Mouse (Mus musculus): ENCODE results near the gene Zfp462. TPM values are rescaled to one million over a fixed set of nuclear protein-coding genes. Genes with fewer than 3 reads are reported as not detected.

Zfp462 gene
- polyA plus RNA-seq, 1 experiment = not detected

DNA sequence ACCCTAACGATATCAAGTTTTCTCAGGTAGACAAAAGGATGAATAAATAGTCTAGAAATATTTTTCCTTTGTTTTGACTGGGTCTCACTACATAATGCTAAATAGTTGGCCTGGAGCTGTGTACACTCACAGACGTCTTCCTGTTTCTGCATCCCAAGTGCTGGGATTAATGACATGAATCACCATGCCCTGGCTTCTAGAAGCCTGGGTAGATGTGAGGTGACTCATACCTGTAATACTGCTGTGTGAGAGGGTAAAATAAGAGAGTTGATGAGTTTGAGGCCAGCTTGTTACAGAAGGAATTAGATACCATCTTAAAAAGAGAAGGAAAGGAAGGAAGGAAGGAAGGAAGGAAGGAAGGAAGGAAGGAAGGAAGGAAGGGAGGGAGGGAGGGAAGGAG is 15.2 kb upstream of the Zfp462 start:
- WGBS = 69% methylated on average over 2 of the region's 2 CpGs
- H3K4me3 ChIP-seq (ENCODE audit: insufficient read depth, low read depth, low read length) = no peak overlapping the region
- no peaks in the 10 kb centered on the region for H3K4me1 ChIP-seq (ENCODE audit: control insufficient read depth, insufficient read depth, low read length)
- TF ChIP-seq POLR2A (IDR thresholded peaks at IDR 0.05; ENCODE audit: insufficient read depth, low read depth, low read length) (no peak), CTCF (IDR thresholded peaks at IDR 0.05; ENCODE audit: insufficient read depth, low read depth, low read length) (no peak)
- no peak overlapping the region for H3K27ac ChIP-seq (ENCODE audit: insufficient read depth, low read depth, low read length)

DNA sequence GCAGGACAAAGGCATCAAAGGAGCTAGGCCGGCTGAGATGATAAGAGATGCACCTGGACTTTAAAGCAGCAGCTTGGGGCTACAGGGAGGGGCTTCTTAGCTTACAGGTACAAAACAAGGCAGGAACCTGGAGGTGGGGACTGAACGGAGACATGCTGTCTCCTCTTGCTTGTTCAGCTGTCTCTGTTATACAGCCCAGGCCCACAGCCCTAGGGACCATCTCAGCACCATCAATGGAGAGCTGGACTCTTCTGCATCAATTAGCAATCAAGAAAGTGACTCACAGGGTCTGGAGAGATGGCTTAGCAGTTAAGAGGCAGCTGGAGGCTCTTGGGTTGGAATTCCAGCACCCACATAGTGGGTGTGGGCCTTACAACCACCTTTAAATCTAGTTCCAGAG is 12.2 kb upstream of the Zfp462 start:
- Histone ChIP-seq H3K27ac (ENCODE audit: insufficient read depth, low read depth, low read length) (no peak overlapping the region), H3K4me1 (ENCODE audit: control insufficient read depth, insufficient read depth, low read length) (no peaks in the 10 kb centered on the region), H3K4me3 (ENCODE audit: insufficient read depth, low read depth, low read length) (no peak overlapping the region)
- 81% methylated on average over 2 of the region's 2 CpGs for WGBS
- TF ChIP-seq POLR2A (IDR thresholded peaks at IDR 0.05; ENCODE audit: insufficient read depth, low read depth, low read length) = no peak
- no peak for TF ChIP-seq CTCF (IDR thresholded peaks at IDR 0.05; ENCODE audit: insufficient read depth, low read depth, low read length)

DNA sequence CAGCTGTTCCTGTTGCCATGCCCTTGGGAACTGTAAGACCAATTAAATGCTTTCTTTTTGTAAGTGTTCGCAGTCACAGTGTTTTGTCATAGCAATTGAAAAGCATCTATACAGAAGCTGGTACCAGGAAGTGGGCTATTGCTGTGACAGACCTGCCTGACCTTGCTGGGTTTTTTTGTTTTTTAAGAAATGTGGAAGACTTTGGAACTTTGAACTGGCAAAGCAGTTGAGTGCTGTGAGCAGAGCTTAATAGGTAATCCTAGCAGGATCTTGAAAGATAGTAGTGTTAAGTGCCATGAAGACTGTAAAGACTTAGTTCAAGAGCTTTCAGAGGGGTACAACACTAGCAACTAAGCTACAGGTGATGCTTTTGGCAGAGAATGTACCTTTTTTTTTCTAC is 7.7 kb upstream of the Zfp462 start:
- 72% methylated on average over 1 of the region's 1 CpGs for WGBS
- Histone ChIP-seq H3K4me1 (ENCODE audit: control insufficient read depth, insufficient read depth, low read length) (no peaks in the 10 kb centered on the region), H3K4me3 (ENCODE audit: insufficient read depth, low read depth, low read length) (no peak overlapping the region), H3K27ac (ENCODE audit: insufficient read depth, low read depth, low read length) (no peak overlapping the region)
- no peak for TF ChIP-seq POLR2A (IDR thresholded peaks at IDR 0.05; ENCODE audit: insufficient read depth, low read depth, low read length)
- TF ChIP-seq CTCF (IDR thresholded peaks at IDR 0.05; ENCODE audit: insufficient read depth, low read depth, low read length) = no peak

DNA sequence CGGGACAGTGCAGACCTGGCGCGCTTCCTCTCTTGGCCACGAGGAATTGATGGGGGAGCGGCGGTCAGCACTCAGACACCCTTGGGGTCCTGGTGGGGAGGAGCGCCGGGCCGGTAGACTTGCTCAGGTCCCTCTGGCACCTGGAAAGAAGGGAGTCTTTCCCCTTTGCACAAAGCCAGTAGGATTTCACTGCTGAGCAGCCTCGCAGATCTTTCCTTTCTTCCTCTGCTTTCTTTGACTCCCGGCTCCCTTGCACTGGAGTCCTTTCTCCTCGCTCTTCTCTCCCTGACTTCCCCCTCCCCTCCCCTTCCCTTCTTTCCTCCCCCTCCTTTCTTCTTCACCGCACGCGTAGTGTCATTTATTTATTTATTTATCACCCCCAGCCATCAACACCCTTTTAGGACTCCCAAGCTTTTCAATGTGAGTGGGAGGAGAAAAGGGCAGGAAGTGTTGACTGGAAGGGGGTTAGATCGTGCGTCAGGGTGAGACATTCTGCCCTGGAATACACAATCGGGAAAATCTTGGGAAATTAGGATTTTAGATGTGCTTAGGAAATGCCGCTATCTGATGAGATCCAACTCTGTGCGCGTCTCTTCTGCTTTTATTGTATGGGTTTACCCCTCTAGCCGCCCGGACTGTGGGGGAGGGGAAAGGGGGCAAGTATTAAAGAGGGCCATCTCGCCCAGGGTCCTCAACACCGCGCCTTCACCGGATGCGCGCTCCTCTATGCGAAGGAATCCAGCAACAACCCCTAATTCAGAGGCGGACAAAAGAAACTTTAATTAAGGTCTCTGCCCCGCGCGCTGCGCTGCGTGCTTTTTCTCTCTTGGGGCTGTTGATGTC is 976 bp downstream of the Zfp462 start:
- 1% methylated on average over 36 of the region's 36 CpGs for WGBS
- Histone ChIP-seq H3K4me3 (ENCODE audit: insufficient read depth, low read depth, low read length) (peak overlapping the region; percentile 50), H3K27ac (ENCODE audit: insufficient read depth, low read depth, low read length) (peak overlapping the region; percentile 55), H3K4me1 (ENCODE audit: control insufficient read depth, insufficient read depth, low read length) (peaks cover 12% of the 10 kb centered on the region)
- no peak for TF ChIP-seq POLR2A (IDR thresholded peaks at IDR 0.05; ENCODE audit: insufficient read depth, low read depth, low read length)
- no peak for TF ChIP-seq CTCF (IDR thresholded peaks at IDR 0.05; ENCODE audit: insufficient read depth, low read depth, low read length)

DNA sequence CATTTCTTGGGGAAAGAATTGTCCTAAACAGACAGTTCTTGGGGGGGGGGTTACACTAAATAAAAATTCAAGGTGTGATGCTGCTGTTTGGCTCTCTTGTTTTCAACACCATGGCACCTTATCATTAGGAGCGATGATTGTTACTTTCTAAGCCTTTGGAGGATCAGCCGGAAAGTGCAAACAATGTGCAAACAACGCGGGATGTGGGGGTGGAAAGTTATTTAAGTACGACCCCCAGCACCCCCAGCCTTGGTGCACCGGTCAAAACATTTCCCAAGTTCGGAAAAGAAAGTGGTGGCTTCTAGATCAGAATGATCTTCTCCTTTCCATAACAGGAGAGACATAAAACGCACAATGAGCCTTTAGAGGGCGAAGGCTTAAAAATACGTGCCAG is 1.8 kb downstream of the Zfp462 start:
- WGBS = under 1% methylated on average over 10 of the region's 10 CpGs
- Histone ChIP-seq H3K4me3 (ENCODE audit: insufficient read depth, low read depth, low read length) (peak overlapping the region; percentile 66), H3K4me1 (ENCODE audit: control insufficient read depth, insufficient read depth, low read length) (peaks cover 12% of the 10 kb centered on the region), H3K27ac (ENCODE audit: insufficient read depth, low read depth, low read length) (0 out of 2 replicates have a peak overlapping the region, but pooled peaks have one; percentile 42)
- TF ChIP-seq CTCF (IDR thresholded peaks at IDR 0.05; ENCODE audit: insufficient read depth, low read depth, low read length) (no peak), POLR2A (IDR thresholded peaks at IDR 0.05; ENCODE audit: insufficient read depth, low read depth, low read length) (no peak)

DNA sequence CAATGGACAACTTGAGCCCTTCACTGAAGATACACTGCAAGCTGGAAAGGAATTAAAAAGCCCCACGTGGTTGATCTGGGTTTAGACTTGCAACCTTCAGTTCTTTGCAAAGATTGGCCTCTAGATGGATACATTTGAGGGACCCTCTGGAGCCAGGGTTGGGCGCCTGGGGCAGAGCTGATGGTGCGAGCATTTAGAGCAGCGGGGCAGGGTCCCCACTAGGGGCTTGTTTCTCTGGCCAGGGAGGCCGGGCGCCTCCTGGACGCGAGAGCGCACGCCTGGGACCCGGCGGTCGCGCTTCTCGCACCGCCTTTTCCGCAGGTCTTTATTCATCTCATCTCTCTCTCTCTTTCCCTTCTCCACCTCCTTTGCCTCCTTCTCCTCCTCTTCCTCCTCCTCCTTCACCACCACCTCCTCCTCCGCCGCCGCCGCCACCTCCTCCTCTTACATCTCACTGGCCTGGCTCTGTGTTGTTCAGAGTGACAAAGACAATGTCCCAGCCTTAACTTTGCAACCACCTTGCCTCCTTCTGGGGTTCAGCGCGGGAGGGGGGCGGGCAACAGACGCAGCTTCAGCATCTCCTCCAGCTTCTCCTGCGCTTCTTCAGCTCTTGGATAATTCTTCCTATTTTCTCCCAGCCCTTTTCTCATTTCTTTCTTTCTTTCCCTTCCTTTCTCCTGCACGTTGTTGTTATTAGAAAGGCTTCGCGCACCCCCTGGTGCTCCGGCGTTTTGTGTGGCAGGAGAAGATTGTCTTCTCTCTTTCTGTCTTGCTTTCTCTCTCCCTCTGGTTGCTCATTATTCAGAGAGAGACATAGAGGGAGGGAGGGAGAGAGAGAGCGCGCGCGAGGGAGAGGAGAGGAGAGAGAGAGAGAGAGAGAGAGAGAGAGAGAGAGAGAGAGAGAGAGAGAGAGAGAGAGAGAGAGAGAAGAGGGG is 2.5 kb downstream of the Zfp462 start:
- Histone ChIP-seq H3K4me3 (ENCODE audit: insufficient read depth, low read depth, low read length) (peak overlapping the region; percentile 66), H3K4me1 (ENCODE audit: control insufficient read depth, insufficient read depth, low read length) (peaks cover 12% of the 10 kb centered on the region), H3K27ac (ENCODE audit: insufficient read depth, low read depth, low read length) (peak overlapping the region; percentile 89)
- under 1% methylated on average over 34 of the region's 35 CpGs for WGBS
- TF ChIP-seq CTCF (IDR thresholded peaks at IDR 0.05; ENCODE audit: insufficient read depth, low read depth, low read length) = peak; percentile 21; the same call in 1 of the 2 replicates
- 0 out of 2 replicates have a peak, but pooled peaks have one; percentile 3 for TF ChIP-seq POLR2A (IDR thresholded peaks at IDR 0.05; ENCODE audit: insufficient read depth, low read depth, low read length)

DNA sequence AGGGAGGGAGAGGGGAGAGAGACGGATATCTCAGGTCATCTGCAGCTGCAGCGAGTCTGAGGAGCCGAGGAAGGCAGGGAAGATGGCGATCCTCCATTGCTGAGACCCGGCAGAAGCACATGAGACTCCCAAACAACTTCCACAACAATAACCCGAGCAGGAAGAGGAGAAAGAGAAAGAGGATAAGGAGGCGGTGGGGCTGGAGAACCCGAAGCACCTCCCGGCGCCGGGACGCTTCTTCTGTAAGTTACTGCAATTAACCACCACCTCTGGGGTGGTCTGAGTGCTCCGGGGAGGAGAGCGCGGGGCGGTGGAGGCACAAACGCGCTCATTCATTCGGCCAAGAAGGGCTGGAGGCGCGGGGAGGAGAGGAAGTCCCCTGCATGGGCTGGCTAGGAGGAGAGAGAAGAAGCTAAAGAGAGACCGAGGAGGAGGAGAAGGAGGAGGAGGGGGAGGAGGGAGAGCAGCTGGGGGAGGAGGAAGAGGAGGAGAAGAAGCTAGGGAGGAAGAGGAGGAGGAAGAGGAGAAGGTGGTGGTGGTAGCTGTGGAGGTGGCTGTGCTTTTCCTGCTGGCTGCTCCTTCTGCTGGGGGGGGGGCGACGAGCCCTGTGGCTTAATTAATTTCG is 3.3 kb downstream of the Zfp462 start:
- WGBS = under 1% methylated on average over 24 of the region's 25 CpGs
- Histone ChIP-seq H3K4me1 (ENCODE audit: control insufficient read depth, insufficient read depth, low read length) (peaks cover 12% of the 10 kb centered on the region), H3K27ac (ENCODE audit: insufficient read depth, low read depth, low read length) (peak overlapping the region; percentile 89), H3K4me3 (ENCODE audit: insufficient read depth, low read depth, low read length) (peak overlapping the region; percentile 66)
- no peak for TF ChIP-seq CTCF (IDR thresholded peaks at IDR 0.05; ENCODE audit: insufficient read depth, low read depth, low read length)

DNA sequence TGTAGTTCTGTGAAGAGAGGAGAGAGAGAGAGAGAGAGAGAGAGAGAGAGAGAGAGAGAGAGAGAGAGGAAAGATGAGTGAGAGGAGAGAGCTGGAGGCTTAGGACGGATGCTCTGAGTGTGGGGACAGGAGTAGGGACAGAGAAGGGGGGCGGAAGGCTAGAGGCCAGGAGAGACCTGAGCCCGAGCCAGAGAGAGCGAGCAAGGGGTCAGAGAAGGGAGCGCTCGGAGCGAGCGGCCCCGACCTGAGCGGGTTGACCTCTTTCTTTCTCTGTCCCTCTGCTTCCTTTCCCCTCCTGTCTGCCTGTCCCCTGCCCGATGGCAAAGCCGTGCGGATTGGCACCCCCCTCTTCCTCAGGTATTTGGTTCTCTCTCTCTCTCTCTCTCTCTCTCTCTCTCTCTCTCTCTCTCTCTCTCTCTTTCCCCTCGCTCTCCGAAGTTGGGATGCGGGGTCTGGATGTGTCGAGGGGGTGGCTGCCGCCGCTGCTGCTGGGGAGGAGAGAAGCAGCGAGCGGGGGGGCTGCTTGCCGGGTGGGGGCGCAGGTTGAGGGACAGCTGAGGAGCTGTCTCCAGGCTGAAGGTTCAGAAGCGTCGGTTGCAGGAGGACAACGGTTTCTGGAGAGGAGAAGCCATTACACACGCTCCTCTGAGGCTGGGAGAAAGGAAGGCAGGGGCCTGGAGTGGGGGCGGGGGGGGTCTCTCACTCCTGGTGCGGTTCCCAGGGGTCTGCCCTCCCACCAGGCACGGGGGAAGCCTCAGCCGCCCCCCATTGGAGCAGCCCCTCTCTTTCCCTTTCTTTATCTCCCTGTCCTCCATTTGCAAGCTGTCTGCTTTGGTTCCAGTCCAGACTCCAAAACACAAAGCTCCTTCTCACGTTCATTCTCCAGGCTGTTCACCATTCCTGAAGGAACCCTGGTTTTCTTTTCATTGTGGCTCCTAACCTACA is 4.0 kb downstream of the Zfp462 start:
- peak overlapping the region; percentile 66 for H3K4me3 ChIP-seq (ENCODE audit: insufficient read depth, low read depth, low read length)
- TF ChIP-seq CTCF (IDR thresholded peaks at IDR 0.05; ENCODE audit: insufficient read depth, low read depth, low read length) (no peak), POLR2A (IDR thresholded peaks at IDR 0.05; ENCODE audit: insufficient read depth, low read depth, low read length) (no peak)
- H3K4me1 ChIP-seq (ENCODE audit: control insufficient read depth, insufficient read depth, low read length) = peaks cover 14% of the 10 kb centered on the region
- under 1% methylated on average over 31 of the region's 32 CpGs for WGBS
- H3K27ac ChIP-seq (ENCODE audit: insufficient read depth, low read depth, low read length) = peak overlapping the region; percentile 89
